Mouse (Mus musculus) limb, embryonic 13.5 days (tissue): Measurements from ENCODE around the gene Mtmr3. TPM values are rescaled to one million over a fixed set of nuclear protein-coding genes. Genes with fewer than 3 reads are reported as not detected.

Source experiments
- ATAC-seq: fragments of 200-750 bp; cut with Nextera tagmentation; 2 replicates; pipeline ENCODE4 v1.8.0; 2017; ENCODE audit warnings: low read depth, moderate number of reproducible peaks, moderate TSS enrichment; ENCODE audit not compliant: low FRiP score
- H3K27ac ChIP-seq: fragments of 300-500 bp; sonication (generic); 2 replicates; pipeline ENCODE4 v1.5.1; 2015; ENCODE audit warnings: inconsistent platforms, mild to moderate bottlenecking, moderate library complexity
- H3K27me3 ChIP-seq: fragments of 300-500 bp; sonication (generic); 2 replicates; pipeline ENCODE4 v1.6.1; 2015; ENCODE audit warnings: mild to moderate bottlenecking, inconsistent platforms
- H3K36me3 ChIP-seq: fragments of 300-500 bp; sonication (generic); 2 replicates; pipeline ENCODE4 v1.6.1; 2015; ENCODE audit warnings: inconsistent platforms, mild to moderate bottlenecking, moderate library complexity
- H3K4me1 ChIP-seq: fragments of 300-500 bp; sonication (generic); 2 replicates; pipeline ENCODE4 v1.6.1; 2015; ENCODE audit warnings: inconsistent platforms
- H3K4me2 ChIP-seq: fragments of 300-500 bp; sonication (generic); replicated peaks from 2 replicates; pipeline ENCODE4 v1.6.1; 2015; ENCODE audit warnings: inconsistent platforms, mild to moderate bottlenecking, moderate library complexity
- H3K4me3 ChIP-seq: fragments of 300-500 bp; sonication (generic); 2 replicates; pipeline ENCODE4 v1.5.1; 2015; ENCODE audit warnings: moderate library complexity, mild to moderate bottlenecking, inconsistent platforms
- H3K9ac ChIP-seq: fragments of 300-500 bp; sonication (generic); 2 replicates; pipeline ENCODE4 v1.6.1; 2015; ENCODE audit warnings: mild to moderate bottlenecking, inconsistent platforms
- H3K9me3 ChIP-seq: fragments of 300-500 bp; sonication (generic); 2 replicates; pipeline ENCODE4 v1.6.1; 2016; ENCODE audit warnings: inconsistent platforms
- WGBS: fragments of 180-500 bp; shearing (Covaris S2); methylation state at CpG from one replicate; pipeline ENCODE4 v1.1.7; 2015; 5-methylcytosine and 5-hydroxymethylcytosine counted together
- polyA plus RNA-seq: library from polyadenylated mRNA; unstranded; fragments of >200 nt; fragmentation: Nextera tagmentation; extraction: Ambion mirVana; gene quantifications from 2 replicates; pipeline ENCODE4 v1.2.1, GENCODE M21; 2015

Mtmr3 gene
- 27.6 and 30.4 TPM in 2 replicates for polyA plus RNA-seq

GRCm38 (mm10) chr11:4594608-4595500 is at the start of gene Mtmr3:
Gene Mtmr3 (minus strand): TSS chr11:4594863.
- H3K9ac ChIP-seq: peak within 1 kb of the TSS; percentile 97
- WGBS: 5% methylated on average over 40 of the region's 53 CpGs

GRCm38 (mm10) chr11:4643722-4644121 is 49.1 kb upstream of the Mtmr3 start:
- Histone ChIP-seq H3K4me3 (no peak overlapping the region), H3K4me1 (peaks cover 4% of the 10 kb centered on the region), H3K27ac (no peak overlapping the region), H3K9ac (no peak overlapping the region), H3K36me3 (peaks cover 36% of the 10 kb centered on the region), H3K4me2 (no peak overlapping the region), H3K27me3 (no peaks in the 10 kb centered on the region), H3K9me3 (no peaks in the 10 kb centered on the region)
- no peak for ATAC-seq
- WGBS: 73% methylated on average over 5 of the region's 5 CpGs

More at GRCm38 (mm10) chr11:4594608-4595500, at the start of gene Mtmr3:
- Histone ChIP-seq H3K4me1 (peaks cover 21% of the 10 kb centered on the region), H3K27me3 (no peaks in the 10 kb centered on the region), H3K4me3 (peak within 1 kb of the TSS; percentile 99), H3K27ac (peak within 1 kb of the TSS; percentile 94), H3K36me3 (no peaks in the 10 kb centered on the region), H3K9me3 (no peaks in the 10 kb centered on the region), H3K4me2 (peak within 1 kb of the TSS; percentile 73)
- peak; percentile 95 for ATAC-seq

- Histone ChIP-seq H3K4me2 (no peak overlapping the region), H3K4me3 (no peak overlapping the region), H3K36me3 (peaks cover 13% of the 10 kb centered on the region; the same call in 1 of the 2 replicates), H3K27ac (no peak overlapping the region), H3K4me1 (peaks cover 10% of the 10 kb centered on the region), H3K9ac (no peak overlapping the region), H3K27me3 (no peaks in the 10 kb centered on the region), H3K9me3 (no peaks in the 10 kb centered on the region)
- no peak for ATAC-seq
These were observed 46.5 kb upstream of the Mtmr3 start for GRCm38 (mm10) chr11:4641185-4641584.

- no peak for ATAC-seq
These were observed 43.6 kb upstream of the Mtmr3 start for GRCm38 (mm10) chr11:4638261-4638660.

GRCm38 (mm10) chr11:4637534-4638234 is 43.0 kb upstream of the Mtmr3 start, which contains the start of gene Ascc2:
Gene Ascc2 (plus strand): TSS chr11:4637747.
- Histone ChIP-seq H3K9me3 (no peaks in the 10 kb centered on the region), H3K4me1 (peaks cover 10% of the 10 kb centered on the region), H3K4me3 (peak within 1 kb of the TSS; percentile 69), H3K36me3 (peaks cover 10% of the 10 kb centered on the region; the same call in 1 of the 2 replicates), H3K9ac (peak within 1 kb of the TSS; percentile 72), H3K4me2 (peak within 1 kb of the TSS; percentile 75), H3K27me3 (no peaks in the 10 kb centered on the region), H3K27ac (peak within 1 kb of the TSS; percentile 63)
- ATAC-seq: peak; percentile 94
- under 1% methylated on average over 35 of the region's 35 CpGs for WGBS

More at GRCm38 (mm10) chr11:4638261-4638660, 43.6 kb upstream of the Mtmr3 start:
- WGBS: 21% methylated on average over 7 of the region's 7 CpGs
- Histone ChIP-seq H3K27me3 (no peaks in the 10 kb centered on the region), H3K4me2 (peak overlapping the region; percentile 75), H3K9me3 (no peaks in the 10 kb centered on the region), H3K9ac (peak overlapping the region; percentile 72), H3K4me3 (peak overlapping the region; percentile 69), H3K27ac (no peak overlapping the region), H3K4me1 (peaks cover 10% of the 10 kb centered on the region), H3K36me3 (peaks cover 10% of the 10 kb centered on the region; the same call in 1 of the 2 replicates)

- no peak for ATAC-seq
- H3K4me3 ChIP-seq: peak overlapping the region; percentile 69
These were observed 42.2 kb upstream of the Mtmr3 start for GRCm38 (mm10) chr11:4636782-4637342.

GRCm38 (mm10) chr11:4634395-4634794 is 39.7 kb upstream of the Mtmr3 start:
- no peaks in the 10 kb centered on the region for H3K36me3 ChIP-seq
- H3K9me3 ChIP-seq: no peaks in the 10 kb centered on the region
- no peaks in the 10 kb centered on the region for H3K27me3 ChIP-seq
- no peak for ATAC-seq
- H3K4me3 ChIP-seq: no peak overlapping the region
- H3K9ac ChIP-seq: no peak overlapping the region
- H3K4me1 ChIP-seq: peaks cover 19% of the 10 kb centered on the region
- 71% methylated on average over 5 of the region's 5 CpGs for WGBS
- no peak overlapping the region for H3K27ac ChIP-seq
- no peak overlapping the region for H3K4me2 ChIP-seq

More at GRCm38 (mm10) chr11:4636782-4637342, 42.2 kb upstream of the Mtmr3 start:
- no peak overlapping the region for H3K9ac ChIP-seq
- peak overlapping the region; percentile 63 for H3K27ac ChIP-seq
- peak overlapping the region; percentile 75 for H3K4me2 ChIP-seq
- WGBS: 46% methylated on average over 5 of the region's 5 CpGs
- H3K27me3 ChIP-seq: no peaks in the 10 kb centered on the region
- H3K36me3 ChIP-seq: peaks cover 2% of the 10 kb centered on the region; the same call in 1 of the 2 replicates
- H3K4me1 ChIP-seq: peaks cover 10% of the 10 kb centered on the region
- H3K9me3 ChIP-seq: no peaks in the 10 kb centered on the region

- no peaks in the 10 kb centered on the region for H3K27me3 ChIP-seq
- no peak for ATAC-seq
- H3K9ac ChIP-seq: no peak overlapping the region
- peaks cover 12% of the 10 kb centered on the region for H3K4me1 ChIP-seq
- no peak overlapping the region for H3K4me3 ChIP-seq
- no peak overlapping the region for H3K4me2 ChIP-seq
- no peaks in the 10 kb centered on the region for H3K36me3 ChIP-seq
- no peak overlapping the region for H3K27ac ChIP-seq
- H3K9me3 ChIP-seq: no peaks in the 10 kb centered on the region
- WGBS: 30% methylated on average over 2 of the region's 2 CpGs
These were observed 38.8 kb upstream of the Mtmr3 start for GRCm38 (mm10) chr11:4633420-4633819.

- Histone ChIP-seq H3K27ac (no peak overlapping the region), H3K9ac (no peak overlapping the region), H3K4me2 (no peak overlapping the region), H3K36me3 (no peaks in the 10 kb centered on the region), H3K9me3 (no peaks in the 10 kb centered on the region), H3K27me3 (no peaks in the 10 kb centered on the region), H3K4me3 (no peak overlapping the region), H3K4me1 (peaks cover 8% of the 10 kb centered on the region; the same call in 1 of the 2 replicates)
- 28% methylated on average over 8 of the region's 8 CpGs for WGBS
- ATAC-seq: 0 out of 2 replicates have a peak, but pooled peaks have one; percentile 32
These were observed 35.2 kb upstream of the Mtmr3 start for GRCm38 (mm10) chr11:4629861-4630280.

GRCm38 (mm10) chr11:4627636-4628035 is 33.0 kb upstream of the Mtmr3 start:
- H3K4me3 ChIP-seq: no peak overlapping the region
- no peak overlapping the region for H3K27ac ChIP-seq
- H3K27me3 ChIP-seq: no peaks in the 10 kb centered on the region
- H3K9ac ChIP-seq: no peak overlapping the region
- H3K9me3 ChIP-seq: no peaks in the 10 kb centered on the region
- ATAC-seq: no peak
- 76% methylated on average over 7 of the region's 7 CpGs for WGBS
- no peaks in the 10 kb centered on the region for H3K36me3 ChIP-seq
- H3K4me2 ChIP-seq: no peak overlapping the region
- peaks cover 8% of the 10 kb centered on the region; the same call in 1 of the 2 replicates for H3K4me1 ChIP-seq

- Histone ChIP-seq H3K4me3 (no peak overlapping the region), H3K4me2 (no peak overlapping the region), H3K9me3 (no peaks in the 10 kb centered on the region), H3K27ac (no peak overlapping the region), H3K36me3 (no peaks in the 10 kb centered on the region), H3K27me3 (no peaks in the 10 kb centered on the region), H3K9ac (no peak overlapping the region), H3K4me1 (peaks cover 8% of the 10 kb centered on the region; the same call in 1 of the 2 replicates)
- WGBS: 79% methylated on average over 7 of the region's 7 CpGs
- no peak for ATAC-seq
These were observed 31.3 kb upstream of the Mtmr3 start for GRCm38 (mm10) chr11:4625931-4626330.
